Mouse (Mus musculus) CH12.LX (cell line): ENCODE measurements around the gene Tmem178b. TPM values are rescaled to one million over a fixed set of nuclear protein-coding genes. Genes with fewer than 3 reads are reported as not detected.

ENCODE experiments used
- DNase-seq: peaks from one replicate; pipeline ENCODE4 v3.0.0-alpha.2; 2013; ENCODE audit errors: extremely low read depth
- H3K27ac ChIP-seq: 2 replicates; pipeline ENCODE4 v1.5.1; 2012; ENCODE audit warnings: low read depth, mild to moderate bottlenecking, control low read depth, moderate library complexity; ENCODE audit not compliant: insufficient read depth
- H3K27me3 ChIP-seq: replicated peaks from 2 replicates; pipeline ENCODE3; 2012; ENCODE audit warnings: inconsistent platforms
- H3K36me3 ChIP-seq, 2 experiments: replicated peaks in 1 of 2; 2 replicates each; pipeline versions ENCODE3 to v1.6.1; 2012; ENCODE audit warnings: inconsistent platforms in 1 of 2, low read length in 1 of 2, mild to moderate bottlenecking in 1 of 2, mixed read lengths in 1 of 2, moderate library complexity in 1 of 2; ENCODE audit not compliant: control insufficient read depth in 1 of 2, insufficient read depth in 1 of 2
- H3K4me1 ChIP-seq, 2 experiments: 2 replicates each; pipeline ENCODE4 v1.6.1; 2012; ENCODE audit warnings: inconsistent platforms in 1 of 2, moderate library complexity in 1 of 2; ENCODE audit not compliant: insufficient read depth in 2 of 2, control insufficient read depth in 1 of 2
- H3K4me2 ChIP-seq: 2 replicates; pipeline ENCODE4 v1.6.1; 2012; ENCODE audit warnings: low read depth, mild to moderate bottlenecking, control low read depth; ENCODE audit not compliant: poor library complexity, insufficient read depth, severe bottlenecking
- H3K4me3 ChIP-seq, 3 experiments: fragments of 150-350 bp in 1 of 3; sonication (generic) in 1 of 3; replicated peaks in 1 of 3; 2 replicates each; pipeline versions ENCODE3 to v1.5.1; 2011 to 2012; ENCODE audit warnings: low read depth in 2 of 3, low read length in 2 of 3, mild to moderate bottlenecking in 2 of 3, moderate library complexity in 2 of 3, control low read depth in 1 of 3, improper control_type of control experiment in 1 of 3, inconsistent platforms in 1 of 3, mixed read lengths in 1 of 3; ENCODE audit not compliant: poor library complexity in 1 of 3
- H3K79me2 ChIP-seq: replicated peaks from 2 replicates; pipeline ENCODE4 v1.6.1; 2012; ENCODE audit warnings: mild to moderate bottlenecking, moderate library complexity; ENCODE audit not compliant: control insufficient read depth, poor library complexity, insufficient read depth, severe bottlenecking; ENCODE audit errors: extremely low read depth
- H3K9ac ChIP-seq: 2 replicates; pipeline ENCODE4 v1.6.1; 2012; ENCODE audit warnings: low read depth, mild to moderate bottlenecking, control low read depth, moderate library complexity; ENCODE audit not compliant: insufficient read depth
- H3K9me3 ChIP-seq: replicated peaks from 2 replicates; pipeline ENCODE3; 2012; ENCODE audit warnings: low read length, inconsistent platforms, mixed read lengths
- BHLHE40 ChIP-seq: IDR thresholded peaks from 2 replicates; pipeline ENCODE4 v1.6.1; 2011; ENCODE audit warnings: mild to moderate bottlenecking, low read depth, low read length, improper control_type of control experiment
- CHD2 ChIP-seq: IDR thresholded peaks from 2 replicates; pipeline ENCODE4 v1.6.1; 2011; ENCODE audit warnings: low read length, improper control_type of control experiment
- CTCF ChIP-seq, 2 experiments: IDR thresholded peaks in 1 of 2; conservative IDR thresholded peaks in 1 of 2; 2 replicates each; pipeline ENCODE4 v1.5.1; 2011 to 2012; ENCODE audit warnings: low read depth in 2 of 2, low read length in 2 of 2, improper control_type of control experiment in 1 of 2, inconsistent platforms in 1 of 2, mild to moderate bottlenecking in 1 of 2, moderate library complexity in 1 of 2
- E2F4 ChIP-seq: IDR thresholded peaks from 2 replicates; pipeline ENCODE4 v1.6.1; 2011; ENCODE audit warnings: low read depth, low read length, improper control_type of control experiment; ENCODE audit not compliant: insufficient replicate concordance
- GABPA ChIP-seq: IDR thresholded peaks from 2 replicates; pipeline ENCODE4 v1.6.1; 2012; ENCODE audit warnings: low read depth, low read length, improper control_type of control experiment, inconsistent platforms; ENCODE audit not compliant: insufficient replicate concordance
- HCFC1 ChIP-seq: IDR thresholded peaks from 2 replicates; pipeline ENCODE4 v1.6.1; 2012; ENCODE audit warnings: low read depth, mild to moderate bottlenecking, inconsistent platforms, low read length, improper control_type of control experiment
- IRF4 ChIP-seq: IDR thresholded peaks from 2 replicates; pipeline ENCODE4 v1.6.1; 2014; ENCODE audit warnings: low read depth, mild to moderate bottlenecking, inconsistent platforms, low read length, improper control_type of control experiment
- MAFK ChIP-seq: IDR thresholded peaks from 2 replicates; pipeline ENCODE4 v1.6.1; 2011; ENCODE audit warnings: low read length, improper control_type of control experiment; ENCODE audit not compliant: insufficient replicate concordance
- MAX ChIP-seq: IDR thresholded peaks from 2 replicates; pipeline ENCODE4 v1.6.1; 2011; ENCODE audit warnings: low read length, improper control_type of control experiment
- MXI1 ChIP-seq: IDR thresholded peaks from 2 replicates; pipeline ENCODE4 v1.6.1; 2011; ENCODE audit warnings: mild to moderate bottlenecking, low read depth, low read length, improper control_type of control experiment
- NELFE ChIP-seq: IDR thresholded peaks from 2 replicates; pipeline ENCODE4 v1.6.1; 2011; ENCODE audit warnings: low read depth, low read length, improper control_type of control experiment
- NRF1 ChIP-seq: IDR thresholded peaks from 2 replicates; pipeline ENCODE4 v1.6.1; 2014; ENCODE audit warnings: low read depth, mild to moderate bottlenecking, inconsistent platforms, low read length, improper control_type of control experiment, moderate library complexity
- PAX5 ChIP-seq: IDR thresholded peaks from 2 replicates; pipeline ENCODE4 v1.6.1; 2012; ENCODE audit warnings: low read length, inconsistent platforms, mixed read lengths
- POLR2A ChIP-seq: IDR thresholded peaks from 2 replicates; pipeline ENCODE4 v1.6.1; 2011; ENCODE audit warnings: low read depth, mild to moderate bottlenecking, improper control_type of control experiment, low read length
- RAD21 ChIP-seq: IDR thresholded peaks from 2 replicates; pipeline ENCODE4 v1.6.1; 2011; ENCODE audit warnings: low read depth, mild to moderate bottlenecking, low read length, improper control_type of control experiment, moderate library complexity
- RCOR1 ChIP-seq: conservative IDR thresholded peaks from 2 replicates; pipeline ENCODE4 v1.6.1; 2012; ENCODE audit warnings: low read depth, mild to moderate bottlenecking, inconsistent platforms, low read length, improper control_type of control experiment
- SIN3A ChIP-seq: IDR thresholded peaks from 2 replicates; pipeline ENCODE4 v1.6.1; 2012; ENCODE audit warnings: low read length, improper control_type of control experiment, inconsistent platforms
- USF2 ChIP-seq: conservative IDR thresholded peaks from 2 replicates; pipeline ENCODE4 v1.6.1; 2011; ENCODE audit warnings: low read depth, low read length, improper control_type of control experiment
- ZKSCAN1 ChIP-seq: IDR thresholded peaks from 2 replicates; pipeline ENCODE4 v1.6.1; 2012; ENCODE audit warnings: low read depth, inconsistent platforms, low read length, improper control_type of control experiment, borderline replicate concordance
- ZNF384 ChIP-seq: IDR thresholded peaks from 2 replicates; pipeline ENCODE4 v1.6.1; 2012; ENCODE audit warnings: low read depth, low read length, improper control_type of control experiment, inconsistent platforms
- dilution Hi-C: fragments of 300-500 bp; cut with MboI; formaldehyde crosslinking; loops from 2 replicates; pipeline ENCODE4 v1.14.3; 2020; ENCODE audit warnings: low sequenced_read_pairs; ENCODE audit not compliant: extremely low pct_unique_long_range_greater_than_20kb, extremely low pct_ligation_motif_present
- in situ Hi-C: fragments of 300-500 bp; cut with MboI; formaldehyde crosslinking; loops from 3 replicates; pipeline ENCODE4 v1.14.3; 2019; ENCODE audit warnings: low sequenced_read_pairs, low pct_ligation_motif_present, low pct_unique_long_range_greater_than_20kb, mixed read lengths
- polyA plus RNA-seq: library from polyadenylated mRNA; unstranded; fragments of >175 nt; gene quantifications from 2 replicates; pipeline ENCODE4 v1.2.1, GENCODE M21; 2012; ENCODE audit warnings: low read depth; ENCODE audit not compliant: insufficient read length
- total RNA-seq, 2 experiments: library from RNA; depleted of rRNA; stranded (reverse); fragments of 300-350 nt in 1 of 2; fragments of >200 nt in 1 of 2; gene quantifications; 2 replicates each; pipeline ENCODE4 v1.2.3; 2012 to 2014

Tmem178b gene
- total and polyA plus RNA-seq, 3 experiments: not detected

GRCm38 (mm10) chr6:40059466-40059865 lies 186.4 kb downstream of the Tmem178b start:
- dilution Hi-C loops: no loop called here
- no peaks in the 10 kb centered on the region for H3K4me1 ChIP-seq
- no peak overlapping the region for H3K9ac ChIP-seq
- DNase-seq: no peak
- no peak overlapping the region for H3K4me3 ChIP-seq
- in situ Hi-C loops: no loop called here
- H3K36me3 ChIP-seq: no peaks in the 10 kb centered on the region
- H3K79me2 ChIP-seq: no peaks in the 10 kb centered on the region
- H3K27ac ChIP-seq: no peak overlapping the region
- H3K4me2 ChIP-seq: no peak overlapping the region
- peaks cover 2% of the 10 kb centered on the region for H3K27me3 ChIP-seq
- H3K9me3 ChIP-seq: no peaks in the 10 kb centered on the region
- no peak for TF ChIP-seq USF2
- TF ChIP-seq RAD21: no peak
- TF ChIP-seq RCOR1: no peak
- TF ChIP-seq POLR2A: no peak
- TF ChIP-seq MXI1: no peak
- TF ChIP-seq ZKSCAN1: no peak
- TF ChIP-seq NELFE: no peak
- no peak for TF ChIP-seq PAX5
- no peak for TF ChIP-seq NRF1
- no peak for TF ChIP-seq MAX
- TF ChIP-seq SIN3A: no peak
- TF ChIP-seq E2F4: no peak
- no peak for TF ChIP-seq BHLHE40
- no peak for TF ChIP-seq HCFC1

DNA sequence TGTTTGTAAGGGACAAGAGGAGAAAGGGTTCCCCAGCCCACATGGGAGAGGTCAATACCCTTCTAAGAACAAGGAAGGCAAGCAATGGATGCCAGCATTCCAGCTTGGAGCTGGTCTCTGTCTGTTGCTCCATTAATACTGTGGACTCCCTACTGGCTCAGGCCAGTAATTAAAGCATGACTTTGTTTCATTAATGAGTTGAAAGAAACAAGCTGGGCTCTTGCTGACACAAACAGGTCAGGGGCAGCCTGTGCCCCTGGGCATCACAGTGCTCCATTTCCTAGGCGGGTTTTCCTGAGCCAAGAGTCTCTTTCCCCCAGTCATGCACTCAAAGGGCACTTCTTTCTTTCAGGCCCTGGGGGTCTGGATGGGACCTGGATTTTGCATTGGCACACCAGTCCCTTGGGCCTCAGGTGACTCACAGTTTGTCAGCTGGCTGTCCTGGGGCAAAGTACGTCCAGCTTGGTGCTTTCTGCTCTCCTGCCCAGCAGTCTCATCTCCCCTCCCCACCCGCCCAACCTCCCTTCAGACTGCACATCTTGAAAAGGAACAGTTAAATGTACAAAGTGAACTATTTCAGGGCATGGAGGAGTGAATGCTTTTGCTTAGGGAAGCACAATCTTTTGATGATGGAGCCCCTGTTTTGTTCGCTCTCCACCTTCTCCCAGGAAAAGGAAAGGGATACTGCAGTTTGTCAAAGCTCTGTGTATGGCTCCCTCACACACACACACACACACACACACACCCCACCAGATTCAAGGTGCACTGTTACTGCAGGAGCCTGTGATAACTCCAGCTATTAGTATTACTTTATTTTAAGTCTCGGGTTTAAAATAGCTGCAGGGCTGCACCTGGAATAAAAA lies 188.5 kb downstream of the Tmem178b start:
- H3K27me3 ChIP-seq: no peaks in the 10 kb centered on the region
- H3K4me3 ChIP-seq: no peak overlapping the region
- TF ChIP-seq USF2 (no peak), ZNF384 (no peak), BHLHE40 (no peak), CHD2 (no peak), POLR2A (no peak), CTCF (conservative IDR thresholded peaks at IDR 0.05 in 1 of 2, IDR thresholded peaks at IDR 0.05 in 1 of 2; ENCODE audit: low read depth in 2 of 2, low read length in 2 of 2) (no peak), GABPA (no peak), MXI1 (no peak), MAX (no peak), IRF4 (no peak), MAFK (no peak)
- H3K36me3 ChIP-seq: no peaks in the 10 kb centered on the region
- no peaks in the 10 kb centered on the region for H3K9me3 ChIP-seq
- no peak overlapping the region for H3K27ac ChIP-seq
- no peaks in the 10 kb centered on the region for H3K4me1 ChIP-seq
- no peak for DNase-seq
- no peaks in the 10 kb centered on the region for H3K79me2 ChIP-seq
- no peak overlapping the region for H3K4me2 ChIP-seq
- dilution Hi-C loops (no loop called here), in situ Hi-C loops (no loop called here)
- H3K9ac ChIP-seq: no peak overlapping the region
